Mouse (Mus musculus): ENCODE results near the gene Adm. TPM values are rescaled to one million over a fixed set of nuclear protein-coding genes. Genes with fewer than 3 reads are reported as not detected.

The Adm gene
- polyA plus RNA-seq, 1 experiment = not detected

DNA sequence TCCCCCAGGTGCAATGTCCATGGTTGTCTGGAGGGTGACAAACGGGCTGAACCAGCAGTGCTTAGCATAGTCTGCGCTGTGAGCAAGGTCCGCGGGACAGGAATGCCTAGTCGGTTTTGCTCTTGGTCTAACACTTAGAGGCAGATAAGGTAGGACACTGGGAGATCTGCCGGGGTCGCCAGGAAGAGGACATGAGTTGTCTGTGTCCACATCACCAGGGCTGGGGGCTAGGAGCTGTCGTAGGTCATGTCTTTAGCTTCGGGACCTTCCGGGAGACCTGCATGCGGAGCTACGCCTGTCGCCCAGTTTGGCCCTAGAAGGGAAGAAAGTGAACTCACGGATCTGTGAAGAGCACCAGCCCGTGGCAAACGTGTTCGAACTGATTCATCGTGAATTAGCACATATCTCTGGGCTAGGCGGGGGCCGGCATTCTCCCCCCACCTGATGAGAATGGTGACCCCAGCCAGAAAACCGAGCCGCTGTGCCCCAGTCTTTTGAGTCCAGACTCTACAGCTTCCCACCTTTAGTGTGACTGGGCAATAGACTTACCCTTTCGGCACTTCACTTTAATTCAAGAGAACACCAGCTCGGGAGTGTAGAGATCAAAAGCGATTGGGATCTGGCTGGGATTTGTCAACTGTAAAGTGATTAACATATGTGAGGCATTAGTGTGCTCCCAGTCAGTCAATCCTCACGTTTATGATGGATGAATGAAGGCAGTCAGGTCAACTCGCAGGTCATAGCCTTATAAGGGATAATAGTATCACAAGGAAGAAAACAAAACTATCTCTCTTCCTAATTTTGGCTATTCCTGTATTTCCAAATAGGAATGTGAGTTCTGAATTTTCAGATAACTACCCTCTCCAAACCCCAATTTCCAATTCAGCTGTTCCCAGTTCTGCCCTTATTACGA lies 1.0 kb upstream of the Adm start:
- H3K36me3 ChIP-seq (ENCODE audit: control insufficient read depth) = no peaks in the 10 kb centered on the region
- peaks cover 2% of the 10 kb centered on the region; the same call in 1 of the 2 replicates for H3K9me3 ChIP-seq (ENCODE audit: control insufficient read depth, low read length)
- H3K4me3 ChIP-seq (replicated peaks) = no peak overlapping the region
- TF ChIP-seq GATA1 (IDR thresholded peaks at IDR 0.05; ENCODE audit: low read length) = no peak
- no peak for TF ChIP-seq TAL1 (IDR thresholded peaks at IDR 0.05; ENCODE audit: low read length)
- H3K27me3 ChIP-seq (ENCODE audit: control insufficient read depth) = peaks cover 79% of the 10 kb centered on the region
- no peaks in the 10 kb centered on the region; the same call in 1 of the 2 replicates for H3K4me1 ChIP-seq (ENCODE audit: control insufficient read depth)

DNA sequence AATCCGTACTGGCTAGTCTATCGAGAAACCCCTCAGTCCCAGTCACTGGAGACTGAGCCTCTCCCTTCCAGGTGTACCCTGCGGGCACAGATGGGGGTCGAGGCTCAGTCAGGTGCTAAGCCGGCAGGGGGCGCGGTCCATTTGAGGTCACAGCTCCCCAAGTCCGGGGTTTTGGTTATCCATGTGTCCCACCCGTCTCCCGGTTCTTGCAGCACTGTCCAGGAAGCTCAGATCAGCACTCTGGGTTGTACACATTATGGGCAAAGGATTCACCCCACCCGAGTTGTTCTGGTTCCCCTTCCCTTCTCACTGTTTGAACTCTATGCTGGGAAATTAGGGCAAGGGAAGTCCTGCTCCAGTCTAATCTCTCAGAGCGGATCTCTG lies 370 bp upstream of the Adm start:
- H3K27me3 ChIP-seq (ENCODE audit: control insufficient read depth) = peaks cover 78% of the 10 kb centered on the region
- peaks cover 2% of the 10 kb centered on the region; the same call in 1 of the 2 replicates for H3K9me3 ChIP-seq (ENCODE audit: control insufficient read depth, low read length)
- TF ChIP-seq TAL1 (IDR thresholded peaks at IDR 0.05; ENCODE audit: low read length) = no peak
- TF ChIP-seq GATA1 (IDR thresholded peaks at IDR 0.05; ENCODE audit: low read length) = no peak
- no peaks in the 10 kb centered on the region; the same call in 1 of the 2 replicates for H3K4me1 ChIP-seq (ENCODE audit: control insufficient read depth)
- no peaks in the 10 kb centered on the region for H3K36me3 ChIP-seq (ENCODE audit: control insufficient read depth)
- no peak overlapping the region for H3K4me3 ChIP-seq (replicated peaks)

DNA sequence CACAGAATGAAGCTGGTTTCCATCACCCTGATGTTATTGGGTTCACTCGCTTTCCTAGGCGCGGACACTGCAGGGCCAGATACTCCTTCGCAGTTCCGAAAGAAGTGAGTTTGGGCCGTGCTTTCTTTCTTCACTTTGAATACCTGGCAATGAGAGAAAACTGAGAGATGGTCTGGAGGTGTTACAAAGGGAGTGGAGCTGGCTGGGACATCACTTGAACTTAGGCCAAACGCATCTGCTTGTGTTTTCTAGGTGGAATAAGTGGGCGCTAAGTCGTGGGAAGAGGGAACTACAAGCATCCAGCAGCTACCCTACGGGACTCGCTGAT lies 776 bp downstream of the Adm start:
- H3K27me3 ChIP-seq (ENCODE audit: control insufficient read depth) = peaks cover 80% of the 10 kb centered on the region
- no peaks in the 10 kb centered on the region; the same call in 1 of the 2 replicates for H3K4me1 ChIP-seq (ENCODE audit: control insufficient read depth)

DNA sequence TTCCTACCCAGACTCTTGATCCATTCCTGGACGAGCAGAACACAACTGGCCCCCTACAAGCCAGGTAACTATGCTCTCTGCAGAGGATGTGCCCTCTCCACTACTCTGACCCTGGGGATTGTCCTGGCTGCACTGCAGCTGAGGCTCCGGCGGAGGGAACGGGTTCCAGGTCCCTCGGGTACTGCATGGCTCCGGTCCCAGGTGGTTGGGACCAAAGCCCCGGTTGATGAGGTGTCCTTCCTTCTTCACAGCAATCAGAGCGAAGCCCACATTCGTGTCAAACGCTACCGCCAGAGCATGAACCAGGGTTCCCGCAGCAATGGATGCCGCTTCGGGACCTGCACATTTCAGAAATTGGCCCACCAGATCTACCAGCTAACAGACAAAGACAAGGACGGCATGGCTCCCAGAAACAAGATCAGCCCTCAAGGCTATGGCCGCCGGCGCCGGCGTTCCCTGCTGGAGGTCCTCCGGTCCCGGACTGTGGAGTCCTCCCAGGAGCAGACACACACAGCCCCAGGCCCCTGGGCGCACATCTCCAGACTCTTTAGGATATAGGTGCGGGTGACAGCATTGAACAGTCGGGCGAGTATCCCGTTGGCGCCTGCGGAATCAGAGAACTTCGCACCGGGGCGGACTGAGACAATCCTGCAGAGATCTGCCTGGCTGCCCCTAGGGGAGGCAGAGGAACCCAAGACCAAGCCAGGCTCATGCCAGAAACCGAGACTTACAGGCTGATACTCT lies 1.3 kb downstream of the Adm start:
- peaks cover 2% of the 10 kb centered on the region; the same call in 1 of the 2 replicates for H3K9me3 ChIP-seq (ENCODE audit: control insufficient read depth, low read length)
- H3K4me3 ChIP-seq (replicated peaks) = peak overlapping the region; percentile 23
- H3K27me3 ChIP-seq (ENCODE audit: control insufficient read depth) = peaks cover 79% of the 10 kb centered on the region
- no peak for TF ChIP-seq TAL1 (IDR thresholded peaks at IDR 0.05; ENCODE audit: low read length)
- TF ChIP-seq GATA1 (IDR thresholded peaks at IDR 0.05; ENCODE audit: low read length) = no peak
- H3K36me3 ChIP-seq (ENCODE audit: control insufficient read depth) = no peaks in the 10 kb centered on the region
- no peaks in the 10 kb centered on the region; the same call in 1 of the 2 replicates for H3K4me1 ChIP-seq (ENCODE audit: control insufficient read depth)

More for the DNA sequence above, 776 bp downstream of the Adm start:
- TF ChIP-seq TAL1 (IDR thresholded peaks at IDR 0.05; ENCODE audit: low read length) = no peak
- no peak for TF ChIP-seq GATA1 (IDR thresholded peaks at IDR 0.05; ENCODE audit: low read length)
- Histone ChIP-seq H3K36me3 (ENCODE audit: control insufficient read depth) (no peaks in the 10 kb centered on the region), H3K4me3 (replicated peaks) (peak overlapping the region; percentile 23), H3K9me3 (ENCODE audit: control insufficient read depth, low read length) (peaks cover 2% of the 10 kb centered on the region; the same call in 1 of the 2 replicates)

DNA sequence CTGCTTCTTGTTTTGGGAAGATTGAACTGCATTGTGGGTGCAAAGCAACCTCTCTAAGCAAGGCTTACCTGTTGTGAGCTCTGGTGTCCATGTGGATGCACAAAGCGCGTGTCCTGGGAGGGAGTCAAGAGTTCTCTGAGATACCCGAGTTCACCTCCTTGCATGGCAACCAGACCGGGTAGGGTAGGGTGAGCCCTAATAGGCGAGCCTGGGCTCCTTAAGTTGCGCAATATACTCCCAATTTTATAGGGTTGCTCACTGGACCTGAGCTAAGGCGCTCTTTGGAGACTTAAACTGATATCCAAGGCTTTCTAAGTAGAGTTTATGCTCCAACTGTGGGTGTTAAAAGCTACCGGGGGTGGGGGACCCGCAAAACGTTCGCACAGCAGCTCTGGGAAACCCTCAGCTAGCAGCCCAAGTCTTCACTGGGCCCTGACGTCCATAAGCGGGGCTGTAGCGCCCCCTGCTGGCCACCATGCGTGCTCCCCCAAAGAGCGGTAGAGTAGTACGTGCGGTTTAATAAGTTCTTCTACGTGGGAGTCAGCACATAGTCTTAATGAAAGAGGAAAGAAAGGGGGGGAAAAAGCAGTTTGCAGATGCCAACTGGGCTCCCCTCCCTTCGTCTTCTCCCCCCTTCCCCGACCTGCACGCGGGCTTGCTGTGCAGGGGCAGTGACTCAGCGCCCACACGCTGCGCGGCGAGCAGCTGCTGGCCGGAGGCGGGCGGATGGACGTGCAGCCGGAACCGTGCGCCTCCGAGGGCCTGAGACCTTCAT lies 2.6 kb downstream of the Adm start:
- Histone ChIP-seq H3K9me3 (ENCODE audit: control insufficient read depth, low read length) (peaks cover 2% of the 10 kb centered on the region; the same call in 1 of the 2 replicates), H3K36me3 (ENCODE audit: control insufficient read depth) (no peaks in the 10 kb centered on the region), H3K4me1 (ENCODE audit: control insufficient read depth) (no peaks in the 10 kb centered on the region; the same call in 1 of the 2 replicates), H3K27me3 (ENCODE audit: control insufficient read depth) (peaks cover 68% of the 10 kb centered on the region), H3K4me3 (replicated peaks) (peak overlapping the region; percentile 40)
- no peak for TF ChIP-seq TAL1 (IDR thresholded peaks at IDR 0.05; ENCODE audit: low read length)
- no peak for TF ChIP-seq GATA1 (IDR thresholded peaks at IDR 0.05; ENCODE audit: low read length)

DNA sequence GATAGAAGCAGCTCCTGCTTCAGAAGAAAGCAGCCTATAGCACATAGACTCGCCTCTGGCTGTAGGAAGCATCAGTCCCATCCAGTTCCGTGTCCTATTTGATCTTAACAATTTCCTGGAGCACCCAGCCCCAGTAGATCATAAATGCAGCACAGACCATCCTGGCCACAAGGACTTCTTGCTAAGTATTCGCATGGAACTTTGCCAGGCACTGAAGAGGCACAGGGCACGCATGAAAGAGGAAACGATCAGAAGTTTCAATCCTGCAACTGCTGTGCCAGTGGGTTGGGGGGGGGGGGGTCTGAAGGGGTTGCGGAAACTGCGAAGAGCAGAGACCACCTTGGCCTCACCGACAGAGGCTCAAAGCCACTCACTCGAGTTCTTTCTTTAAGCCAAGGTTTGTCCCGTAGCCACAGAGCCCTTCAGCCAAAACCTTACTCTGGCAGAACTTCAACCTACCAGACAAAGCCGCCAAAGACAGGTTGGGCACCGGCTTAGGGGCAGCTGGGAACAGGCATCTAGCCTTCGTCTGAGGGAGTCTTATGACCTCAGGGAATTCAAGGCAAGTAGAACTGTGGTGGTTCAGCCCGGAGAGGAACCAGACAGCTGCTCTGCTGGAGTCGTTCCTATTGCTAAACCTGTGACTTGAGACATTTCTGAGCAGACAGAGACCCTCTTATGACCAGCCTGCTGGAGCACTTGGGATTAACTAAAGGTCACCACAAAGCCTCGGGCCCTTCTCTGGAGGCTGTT lies 3.9 kb downstream of the Adm start:
- no peaks in the 10 kb centered on the region; the same call in 1 of the 2 replicates for H3K4me1 ChIP-seq (ENCODE audit: control insufficient read depth)
- H3K36me3 ChIP-seq (ENCODE audit: control insufficient read depth) = no peaks in the 10 kb centered on the region
- peaks cover 55% of the 10 kb centered on the region for H3K27me3 ChIP-seq (ENCODE audit: control insufficient read depth)
- peaks cover 2% of the 10 kb centered on the region; the same call in 1 of the 2 replicates for H3K9me3 ChIP-seq (ENCODE audit: control insufficient read depth, low read length)
- H3K4me3 ChIP-seq (replicated peaks) = no peak overlapping the region
- TF ChIP-seq TAL1 (IDR thresholded peaks at IDR 0.05; ENCODE audit: low read length) (no peak), GATA1 (IDR thresholded peaks at IDR 0.05; ENCODE audit: low read length) (no peak)

DNA sequence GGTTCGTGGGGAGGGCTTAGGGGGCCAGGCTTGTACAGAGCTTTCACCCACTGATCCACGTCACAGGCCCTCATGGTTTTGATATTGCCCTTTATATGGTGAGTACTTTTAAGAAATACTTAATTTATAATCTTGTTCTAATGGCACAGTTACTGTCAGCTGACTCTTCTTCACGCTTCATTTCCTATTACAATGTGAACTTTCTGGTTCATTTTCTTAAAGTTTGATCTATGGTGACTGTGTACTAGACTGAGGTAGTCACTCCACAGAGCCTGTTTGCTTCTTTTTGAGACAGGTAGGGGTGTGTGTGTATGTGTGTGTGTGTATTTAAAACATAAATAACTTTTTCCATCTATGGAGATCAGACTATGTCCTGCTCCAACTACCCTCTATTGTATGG lies 8.5 kb downstream of the Adm start:
- Histone ChIP-seq H3K9me3 (ENCODE audit: control insufficient read depth, low read length) (no peaks in the 10 kb centered on the region), H3K4me3 (replicated peaks) (no peak overlapping the region), H3K4me1 (ENCODE audit: control insufficient read depth) (no peaks in the 10 kb centered on the region), H3K27me3 (ENCODE audit: control insufficient read depth) (peaks cover 9% of the 10 kb centered on the region), H3K36me3 (ENCODE audit: control insufficient read depth) (no peaks in the 10 kb centered on the region)
- TF ChIP-seq TAL1 (IDR thresholded peaks at IDR 0.05; ENCODE audit: low read length) (no peak), GATA1 (IDR thresholded peaks at IDR 0.05; ENCODE audit: low read length) (no peak)

DNA sequence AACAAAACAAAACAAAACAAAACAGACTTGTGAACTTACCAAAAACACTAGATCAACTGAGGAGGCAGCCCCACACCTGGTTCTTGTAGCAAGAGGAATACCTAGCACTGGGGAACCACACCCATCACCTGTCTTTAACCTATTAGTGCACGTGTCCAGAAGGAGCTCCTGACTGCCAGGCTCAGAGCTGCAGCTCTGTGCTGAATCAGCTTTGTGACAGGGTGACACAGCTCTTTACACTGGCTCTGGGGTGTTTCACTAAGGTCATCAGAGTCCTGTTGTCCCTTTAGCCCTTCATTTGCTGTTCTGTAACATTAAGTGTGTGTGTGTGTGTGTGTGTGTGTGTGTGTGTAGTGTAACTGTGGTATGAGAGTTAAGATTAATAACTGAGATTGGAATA lies 9.1 kb downstream of the Adm start:
- peaks cover 3% of the 10 kb centered on the region for H3K27me3 ChIP-seq (ENCODE audit: control insufficient read depth)
- H3K36me3 ChIP-seq (ENCODE audit: control insufficient read depth) = no peaks in the 10 kb centered on the region
- TF ChIP-seq GATA1 (IDR thresholded peaks at IDR 0.05; ENCODE audit: low read length) (no peak), TAL1 (IDR thresholded peaks at IDR 0.05; ENCODE audit: low read length) (no peak)
- H3K4me3 ChIP-seq (replicated peaks) = no peak overlapping the region
- no peaks in the 10 kb centered on the region for H3K4me1 ChIP-seq (ENCODE audit: control insufficient read depth)
- H3K9me3 ChIP-seq (ENCODE audit: control insufficient read depth, low read length) = no peaks in the 10 kb centered on the region

Measured in erythroblast, embryonic 14.5 days (primary cell).